Mouse (Mus musculus): ENCODE data around the gene Ptch2. TPM values are rescaled to one million over a fixed set of nuclear protein-coding genes. Genes with fewer than 3 reads are reported as not detected.

The Ptch2 gene
- polyA plus RNA-seq, 1 experiment from 2014 or later, result 1.3 TPM

GRCm38 (mm10) chr4:117115592-117115991 lies 19.7 kb downstream of the Ptch2 start:
- Histone ChIP-seq H3K4me3 (ENCODE audit: low read depth, low read length) (no peak overlapping the region), H3K27me3 (ENCODE audit: control insufficient read depth, insufficient read depth, low read length) (no peaks in the 10 kb centered on the region), H3K4me2 (replicated peaks; ENCODE audit: low read depth) (no peak overlapping the region), H3K4me1 (replicated peaks; ENCODE audit: control insufficient read depth, insufficient read depth) (no peaks in the 10 kb centered on the region; the same call in 1 of the 2 replicates), H3K9me3 (ENCODE audit: control insufficient read depth, low read length) (no peaks in the 10 kb centered on the region), H3K27ac (replicated peaks) (no peak overlapping the region), H3K9ac (ENCODE audit: low read length) (no peak overlapping the region), H3K36me3 (ENCODE audit: control insufficient read depth, insufficient read depth, low read length) (no peaks in the 10 kb centered on the region)
- no peak for ATAC-seq (ENCODE audit: low FRiP score, low TSS enrichment)
- 86% methylated on average over 5 of the region's 5 CpGs for WGBS
- TF ChIP-seq CTCF (IDR thresholded peaks at IDR 0.05; ENCODE audit: low read depth), result no peak
- TF ChIP-seq EP300 (optimal IDR thresholded peaks at IDR 0.05), result no peak
- no peak for DNase-seq (ENCODE audit: low spot score)

GRCm38 (mm10) chr4:117117931-117118330 lies 22.1 kb downstream of the Ptch2 start:
- WGBS, result 83% methylated on average over 7 of the region's 7 CpGs
- DNase-seq (ENCODE audit: low spot score), result no peak
- no peak overlapping the region for H3K4me2 ChIP-seq (replicated peaks; ENCODE audit: low read depth)
- H3K4me3 ChIP-seq (ENCODE audit: low read depth, low read length), result no peak overlapping the region
- H3K9me3 ChIP-seq (ENCODE audit: control insufficient read depth, low read length), result no peaks in the 10 kb centered on the region
- H3K36me3 ChIP-seq (ENCODE audit: control insufficient read depth, insufficient read depth, low read length), result no peaks in the 10 kb centered on the region
- no peak overlapping the region for H3K9ac ChIP-seq (ENCODE audit: low read length)
- TF ChIP-seq EP300 (optimal IDR thresholded peaks at IDR 0.05), result no peak
- no peak for TF ChIP-seq CTCF (IDR thresholded peaks at IDR 0.05; ENCODE audit: low read depth)
- H3K27ac ChIP-seq (replicated peaks), result no peak overlapping the region
- H3K27me3 ChIP-seq (ENCODE audit: control insufficient read depth, insufficient read depth, low read length), result no peaks in the 10 kb centered on the region
- peaks cover 2% of the 10 kb centered on the region for H3K4me1 ChIP-seq (replicated peaks; ENCODE audit: control insufficient read depth, insufficient read depth)
- ATAC-seq (ENCODE audit: low FRiP score, low TSS enrichment), result no peak

- ATAC-seq (ENCODE audit: low FRiP score, low TSS enrichment), result no peak
- WGBS, result 77% methylated on average over 5 of the region's 5 CpGs
- Histone ChIP-seq H3K9ac (ENCODE audit: low read length) (peak overlapping the region; percentile 60; the same call in 1 of the 2 replicates), H3K27me3 (ENCODE audit: control insufficient read depth, insufficient read depth, low read length) (no peaks in the 10 kb centered on the region), H3K27ac (replicated peaks) (peak overlapping the region; percentile 92), H3K9me3 (ENCODE audit: control insufficient read depth, low read length) (no peaks in the 10 kb centered on the region), H3K4me3 (ENCODE audit: low read depth, low read length) (peak overlapping the region; percentile 68), H3K4me2 (replicated peaks; ENCODE audit: low read depth) (peak overlapping the region; percentile 99), H3K36me3 (ENCODE audit: control insufficient read depth, insufficient read depth, low read length) (no peaks in the 10 kb centered on the region), H3K4me1 (replicated peaks; ENCODE audit: control insufficient read depth, insufficient read depth) (peaks cover 2% of the 10 kb centered on the region)
- no peak for DNase-seq (ENCODE audit: low spot score)
- TF ChIP-seq CTCF (IDR thresholded peaks at IDR 0.05; ENCODE audit: low read depth) (no peak), EP300 (optimal IDR thresholded peaks at IDR 0.05) (no peak)
These were observed 23.8 kb downstream of the Ptch2 start for GRCm38 (mm10) chr4:117119636-117120035.

GRCm38 (mm10) chr4:117120052-117120444 lies 24.2 kb downstream of the Ptch2 start:
- Histone ChIP-seq H3K36me3 (ENCODE audit: control insufficient read depth, insufficient read depth, low read length) (no peaks in the 10 kb centered on the region), H3K27ac (replicated peaks) (peak overlapping the region; percentile 92), H3K4me2 (replicated peaks; ENCODE audit: low read depth) (peak overlapping the region; percentile 99), H3K27me3 (ENCODE audit: control insufficient read depth, insufficient read depth, low read length) (no peaks in the 10 kb centered on the region), H3K4me3 (ENCODE audit: low read depth, low read length) (peak overlapping the region; percentile 68), H3K4me1 (replicated peaks; ENCODE audit: control insufficient read depth, insufficient read depth) (peaks cover 3% of the 10 kb centered on the region), H3K9me3 (ENCODE audit: control insufficient read depth, low read length) (no peaks in the 10 kb centered on the region), H3K9ac (ENCODE audit: low read length) (peak overlapping the region; percentile 60)
- WGBS, result 3% methylated on average over 10 of the region's 10 CpGs
- ATAC-seq (ENCODE audit: low FRiP score, low TSS enrichment), result no peak; the same call in 1 of the 2 replicates
- no peak for DNase-seq (ENCODE audit: low spot score)
- TF ChIP-seq EP300 (optimal IDR thresholded peaks at IDR 0.05) (no peak), CTCF (IDR thresholded peaks at IDR 0.05; ENCODE audit: low read depth) (no peak)

GRCm38 (mm10) chr4:117120445-117121414 lies 24.9 kb downstream of the Ptch2 start:
- Histone ChIP-seq H3K4me3 (ENCODE audit: low read depth, low read length) (peak overlapping the region; percentile 68), H3K36me3 (ENCODE audit: control insufficient read depth, insufficient read depth, low read length) (no peaks in the 10 kb centered on the region), H3K9me3 (ENCODE audit: control insufficient read depth, low read length) (no peaks in the 10 kb centered on the region), H3K4me1 (replicated peaks; ENCODE audit: control insufficient read depth, insufficient read depth) (peaks cover 9% of the 10 kb centered on the region), H3K27ac (replicated peaks) (peak overlapping the region; percentile 92), H3K4me2 (replicated peaks; ENCODE audit: low read depth) (peak overlapping the region; percentile 99), H3K27me3 (ENCODE audit: control insufficient read depth, insufficient read depth, low read length) (no peaks in the 10 kb centered on the region), H3K9ac (ENCODE audit: low read length) (peak overlapping the region; percentile 76)
- TF ChIP-seq EP300 (optimal IDR thresholded peaks at IDR 0.05), result no peak
- TF ChIP-seq CTCF (IDR thresholded peaks at IDR 0.05; ENCODE audit: low read depth), result peak; percentile 94
- DNase-seq (ENCODE audit: low spot score), result peak; percentile 94
- ATAC-seq (ENCODE audit: low FRiP score, low TSS enrichment), result peak; percentile 92
- WGBS, result under 1% methylated on average over 69 of the region's 69 CpGs

- peak overlapping the region; percentile 58 for H3K27ac ChIP-seq (replicated peaks)
- 55% methylated on average over 4 of the region's 4 CpGs for WGBS
These were observed 26.3 kb downstream of the Ptch2 start for GRCm38 (mm10) chr4:117122209-117122608.

More at GRCm38 (mm10) chr4:117122209-117122608, 26.3 kb downstream of the Ptch2 start:
- no peak for DNase-seq (ENCODE audit: low spot score)
- TF ChIP-seq CTCF (IDR thresholded peaks at IDR 0.05; ENCODE audit: low read depth) (no peak), EP300 (optimal IDR thresholded peaks at IDR 0.05) (no peak)
- Histone ChIP-seq H3K4me3 (ENCODE audit: low read depth, low read length) (no peak overlapping the region), H3K4me2 (replicated peaks; ENCODE audit: low read depth) (no peak overlapping the region), H3K9ac (ENCODE audit: low read length) (no peak overlapping the region), H3K36me3 (ENCODE audit: control insufficient read depth, insufficient read depth, low read length) (no peaks in the 10 kb centered on the region), H3K4me1 (replicated peaks; ENCODE audit: control insufficient read depth, insufficient read depth) (peaks cover 15% of the 10 kb centered on the region), H3K27me3 (ENCODE audit: control insufficient read depth, insufficient read depth, low read length) (no peaks in the 10 kb centered on the region), H3K9me3 (ENCODE audit: control insufficient read depth, low read length) (no peaks in the 10 kb centered on the region)
- ATAC-seq (ENCODE audit: low FRiP score, low TSS enrichment), result no peak

All from stomach, postnatal 0 days (tissue).